Mouse (Mus musculus) lung, adult 2 months (tissue): ENCODE results near the gene Pdcd11. TPM values are rescaled to one million over a fixed set of nuclear protein-coding genes. Genes with fewer than 3 reads are reported as not detected.

ENCODE experiments used
- DNase-seq: peaks from one replicate; pipeline ENCODE4 v3.0.0; 2022
- H3K4me1 ChIP-seq: fragments of 200-500 bp; 2 replicates; pipeline ENCODE4 v1.6.1; 2011; ENCODE audit warnings: low read length; ENCODE audit not compliant: control insufficient read depth, insufficient read depth
- H3K4me3 ChIP-seq: fragments of 200-500 bp; replicated peaks from 2 replicates; pipeline ENCODE3; 2011; ENCODE audit warnings: low read depth, mild to moderate bottlenecking, control low read depth, low read length; ENCODE audit errors: extremely low read depth
- CTCF ChIP-seq: fragments of 200-500 bp; IDR thresholded peaks from 2 replicates; pipeline ENCODE4 v1.5.1; 2011; ENCODE audit warnings: mild to moderate bottlenecking, low read length, control low read depth; ENCODE audit not compliant: insufficient read depth
- POLR2A ChIP-seq: fragments of 200-500 bp; IDR thresholded peaks from 2 replicates; pipeline ENCODE4 v1.6.1; 2011; ENCODE audit warnings: low read depth, mild to moderate bottlenecking, control low read depth, low read length, borderline replicate concordance; ENCODE audit errors: extremely low read depth
- WGBS: fragments of 180-500 bp; shearing (Covaris S2); methylation state at CpG from one replicate; pipeline ENCODE4 v1.1.7; 2018; 5-methylcytosine and 5-hydroxymethylcytosine counted together
- polyA plus RNA-seq: library from polyadenylated mRNA; depleted of rRNA; stranded (reverse); fragments of >200 nt; gene quantifications from 2 replicates; pipeline ENCODE4 v1.2.3, GENCODE M21; 2012; rRNA removed

The Pdcd11 gene
- 7.7 and 9.0 TPM in 2 replicates for polyA plus RNA-seq

DNA sequence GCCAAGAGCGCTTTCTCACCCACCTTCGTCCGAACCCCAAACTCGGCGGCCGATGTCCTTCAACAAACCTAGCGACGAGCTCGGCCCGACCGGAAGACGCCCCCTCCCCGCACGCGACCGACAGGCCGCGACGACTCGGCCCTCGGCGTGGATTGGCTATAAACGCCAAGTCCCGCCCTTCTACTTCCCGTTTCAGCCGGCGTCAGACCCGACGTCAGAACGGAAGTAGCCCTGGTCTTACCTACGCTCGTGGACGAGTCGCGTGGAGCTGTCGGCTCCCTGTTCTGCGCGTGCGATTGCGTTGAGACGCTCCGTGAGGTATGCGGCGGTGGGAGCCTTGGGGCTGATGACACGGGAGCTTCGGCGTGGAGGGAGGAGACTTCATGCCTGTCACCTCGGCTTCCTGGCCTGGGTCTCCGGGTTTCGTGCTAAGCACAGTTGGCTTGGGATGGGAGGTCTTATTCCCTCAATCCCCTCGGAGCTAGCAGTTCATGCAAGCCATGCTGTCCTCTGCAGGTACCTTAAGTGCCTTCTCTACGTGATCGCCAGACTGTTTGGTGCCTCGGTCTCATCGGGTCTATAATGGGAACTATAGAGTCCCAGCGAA, at the start of gene Pdcd11, which contains the start of gene Usmg5:
Gene Pdcd11 (plus strand): TSS at position 219 of the 607 bp plus-strand sequence.
Gene Usmg5 (minus strand): TSS at position 98 of the 607 bp plus-strand sequence.
- TF ChIP-seq CTCF: no peak
- TF ChIP-seq POLR2A: peak; percentile 85; the same call in 1 of the 2 replicates
- WGBS: under 1% methylated on average over 56 of the region's 56 CpGs
- Histone ChIP-seq H3K4me1 (no peaks in the 10 kb centered on the region), H3K4me3 (peak within 1 kb of the TSS; percentile 94)
- peak; percentile 96 for DNase-seq

DNA sequence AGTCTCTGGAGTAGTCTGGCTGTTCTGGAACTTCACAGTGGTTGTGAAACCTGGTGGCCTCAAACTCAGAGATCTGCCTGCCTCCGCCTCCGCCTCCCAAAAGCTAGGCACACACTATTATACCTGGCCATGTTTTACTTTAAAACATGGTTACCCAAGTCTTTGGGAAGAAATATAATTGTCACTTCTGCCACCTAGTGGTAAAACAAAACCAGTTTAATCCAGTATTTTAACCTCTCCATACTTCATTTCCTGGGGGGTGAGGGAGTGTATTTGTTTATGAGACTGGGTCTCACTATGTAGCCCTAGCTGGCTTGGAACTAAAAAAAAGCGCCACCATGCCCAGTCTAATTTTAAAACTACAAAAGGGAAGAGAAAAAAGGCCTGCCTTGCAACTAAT, 47.0 kb upstream of the Pdcd11 start:
- H3K4me3 ChIP-seq: no peak overlapping the region
- no peaks in the 10 kb centered on the region for H3K4me1 ChIP-seq
- no peak for DNase-seq
- TF ChIP-seq POLR2A: no peak
- TF ChIP-seq CTCF: no peak
- 76% methylated on average over 3 of the region's 3 CpGs for WGBS

DNA sequence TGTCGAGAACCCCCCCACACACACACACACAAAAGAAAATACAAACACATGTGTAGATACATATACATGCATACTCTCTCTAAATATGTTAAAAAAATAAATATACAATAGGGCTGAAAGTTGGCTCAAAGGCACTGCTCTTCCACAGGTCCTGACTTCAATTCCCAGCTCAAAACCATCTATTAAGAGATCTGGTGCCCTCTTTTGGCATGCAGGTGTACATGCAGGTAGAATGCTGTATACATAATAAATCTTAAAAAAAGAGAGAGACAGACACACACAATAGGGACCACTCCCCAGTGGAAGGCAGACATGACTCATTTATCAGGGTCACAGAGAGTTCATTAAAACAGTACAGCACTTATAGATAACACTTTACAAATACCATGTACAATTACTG, 44.2 kb upstream of the Pdcd11 start:
- TF ChIP-seq CTCF: no peak
- TF ChIP-seq POLR2A: no peak

DNA sequence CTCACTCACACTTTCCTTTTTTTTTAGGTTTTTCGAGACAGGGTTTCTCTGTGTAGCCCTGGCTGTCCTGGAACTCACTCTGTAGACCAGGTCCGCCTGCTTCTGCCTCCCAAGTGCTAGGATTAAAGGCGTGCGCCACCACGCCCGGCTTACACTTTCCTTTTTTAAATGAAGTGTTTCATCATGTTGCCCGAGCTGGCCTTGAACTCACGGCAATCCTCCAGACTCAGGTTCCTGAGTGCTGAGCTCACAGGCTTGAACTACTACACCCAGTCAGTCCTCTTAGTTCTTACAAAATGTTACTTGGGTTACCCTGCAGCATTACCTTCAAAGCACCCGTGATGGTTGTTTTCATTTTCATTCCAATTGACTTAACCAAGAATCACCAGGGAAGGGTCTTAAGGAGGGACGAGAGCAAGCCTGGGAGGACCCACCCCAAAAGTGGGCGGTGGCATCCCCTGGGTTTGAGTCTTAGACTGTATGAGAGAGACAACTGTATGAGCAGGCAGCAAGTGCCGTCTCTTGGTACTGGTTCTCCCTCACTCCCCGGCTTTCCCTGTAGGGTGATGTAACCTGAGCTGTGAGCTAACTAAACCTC, 43.2 kb upstream of the Pdcd11 start:
- 88% methylated on average over 13 of the region's 13 CpGs for WGBS
- Histone ChIP-seq H3K4me1 (peaks cover 3% of the 10 kb centered on the region; the same call in 1 of the 2 replicates), H3K4me3 (no peak overlapping the region)
- TF ChIP-seq CTCF (no peak), POLR2A (no peak)
- DNase-seq: no peak

More for the DNA sequence above, 44.2 kb upstream of the Pdcd11 start:
- H3K4me1 ChIP-seq: peaks cover 3% of the 10 kb centered on the region; the same call in 1 of the 2 replicates
- no peak overlapping the region for H3K4me3 ChIP-seq
- DNase-seq: no peak
- WGBS: 96% methylated on average over 1 of the region's 1 CpGs

DNA sequence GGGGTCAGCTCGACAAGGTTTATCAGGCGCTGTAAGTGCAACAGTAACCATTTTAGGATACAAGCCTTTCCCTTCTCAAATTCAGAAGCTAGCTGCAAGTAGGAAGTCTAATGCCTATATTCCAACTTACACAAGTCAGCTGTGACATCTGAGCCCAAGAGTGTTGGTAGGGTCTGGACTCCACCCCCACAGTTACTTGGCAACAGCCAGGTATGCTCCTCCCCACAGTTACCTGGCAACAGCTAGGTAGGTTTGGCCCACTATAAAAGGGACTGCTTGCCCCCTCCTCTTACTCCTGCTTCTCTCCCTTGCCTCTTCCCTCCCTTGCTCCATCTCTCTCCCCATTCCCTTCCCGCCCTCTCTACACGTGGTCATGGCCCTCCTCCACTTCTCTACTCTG, 41.5 kb upstream of the Pdcd11 start:
- 71% methylated on average over 4 of the region's 4 CpGs for WGBS
- TF ChIP-seq POLR2A: no peak
- no peak for TF ChIP-seq CTCF
- Histone ChIP-seq H3K4me1 (peaks cover 3% of the 10 kb centered on the region; the same call in 1 of the 2 replicates), H3K4me3 (no peak overlapping the region)
- no peak for DNase-seq

DNA sequence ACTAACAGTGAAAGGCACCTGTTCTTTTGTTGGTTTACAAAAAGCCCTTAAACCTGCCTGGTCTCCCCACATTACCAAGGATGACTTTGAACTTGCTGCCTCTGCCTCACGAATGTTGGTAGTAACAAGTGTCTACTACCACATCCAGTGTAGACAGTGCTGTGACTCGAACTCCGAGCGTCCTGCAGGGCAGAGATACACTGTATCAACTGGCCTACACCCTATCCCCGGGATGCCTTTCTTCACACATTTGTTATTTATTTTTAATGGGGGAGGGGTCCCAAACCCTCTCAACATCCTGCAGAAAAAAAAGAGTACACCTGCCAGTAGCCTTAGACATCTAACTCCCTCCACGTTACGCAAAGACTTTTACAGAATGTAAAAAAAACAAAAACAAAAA, 40.7 kb upstream of the Pdcd11 start:
- WGBS: 8% methylated on average over 7 of the region's 7 CpGs

DNA sequence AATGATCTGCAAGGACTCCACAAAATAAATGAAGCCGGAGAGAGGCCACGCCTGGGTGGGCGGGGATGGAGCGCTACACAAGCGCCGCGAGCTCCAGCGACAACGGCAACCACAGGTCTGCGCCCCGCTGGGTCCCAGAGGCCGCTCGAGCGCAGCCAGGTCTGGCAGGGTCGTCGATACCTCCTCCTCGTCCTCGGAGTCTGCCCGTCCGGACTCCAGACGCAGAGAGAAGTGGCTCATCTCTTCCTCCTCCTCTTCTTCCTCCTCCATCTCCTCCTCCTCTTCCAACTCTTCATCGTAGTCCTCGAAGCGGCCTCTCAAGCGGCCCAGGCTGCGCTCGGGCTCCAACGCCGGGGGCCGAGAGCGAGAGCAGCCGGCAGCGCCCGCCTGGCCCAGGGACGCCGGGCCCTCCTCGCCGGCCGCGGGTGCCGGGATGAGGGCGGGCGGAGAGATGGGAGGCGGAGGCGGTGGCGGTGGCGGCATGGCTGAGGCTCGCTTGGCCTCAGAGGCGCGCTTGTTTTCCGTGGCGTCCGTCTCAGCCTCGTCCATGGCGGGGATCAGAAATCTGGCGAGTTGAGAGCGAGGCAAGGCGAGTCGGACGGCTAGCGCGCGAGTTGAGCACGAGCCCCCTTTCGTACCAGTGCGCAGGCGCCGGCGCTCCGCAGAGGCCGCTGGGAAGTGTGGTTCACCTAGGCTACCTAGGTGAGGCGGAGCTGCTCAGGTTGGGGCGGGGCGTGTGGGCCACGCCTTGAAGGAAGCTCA, 40.1 kb upstream of the Pdcd11 start, which contains the start of gene Pcgf6:
Gene Pcgf6 (minus strand): TSS at position 636 of the 762 bp plus-strand sequence.
- peaks cover 3% of the 10 kb centered on the region; the same call in 1 of the 2 replicates for H3K4me1 ChIP-seq
- H3K4me3 ChIP-seq: peak within 1 kb of the TSS; percentile 83
- DNase-seq: peak; percentile 78
- WGBS: under 1% methylated on average over 74 of the region's 75 CpGs
- TF ChIP-seq POLR2A (peak; percentile 38; the same call in 1 of the 2 replicates), CTCF (no peak)

More for the DNA sequence above, 40.7 kb upstream of the Pdcd11 start:
- TF ChIP-seq POLR2A (no peak), CTCF (no peak)
- DNase-seq: no peak
- Histone ChIP-seq H3K4me3 (peak overlapping the region; percentile 1), H3K4me1 (peaks cover 3% of the 10 kb centered on the region; the same call in 1 of the 2 replicates)

DNA sequence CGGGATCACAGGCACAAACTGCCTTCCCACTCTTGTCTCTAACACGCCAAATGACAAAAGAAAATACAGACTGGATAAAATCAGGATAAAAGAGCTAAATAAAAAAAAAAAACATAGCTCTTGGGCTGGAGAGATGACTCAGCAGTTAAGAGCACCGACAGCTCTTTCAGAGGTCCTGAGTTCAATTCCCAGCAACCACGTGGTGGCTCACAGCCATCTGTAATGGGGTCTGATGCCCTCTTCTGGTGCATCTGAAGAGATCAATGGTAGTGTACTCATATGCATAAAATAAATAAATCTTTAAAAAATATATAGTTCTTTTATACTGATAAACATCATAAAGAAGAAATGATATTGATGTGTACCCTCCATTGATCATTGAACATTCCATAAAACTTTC, 37.6 kb upstream of the Pdcd11 start:
- DNase-seq: no peak
- H3K4me3 ChIP-seq: no peak overlapping the region
- TF ChIP-seq CTCF: no peak
- no peak for TF ChIP-seq POLR2A
- WGBS: 77% methylated on average over 4 of the region's 4 CpGs
- peaks cover 3% of the 10 kb centered on the region; the same call in 1 of the 2 replicates for H3K4me1 ChIP-seq

DNA sequence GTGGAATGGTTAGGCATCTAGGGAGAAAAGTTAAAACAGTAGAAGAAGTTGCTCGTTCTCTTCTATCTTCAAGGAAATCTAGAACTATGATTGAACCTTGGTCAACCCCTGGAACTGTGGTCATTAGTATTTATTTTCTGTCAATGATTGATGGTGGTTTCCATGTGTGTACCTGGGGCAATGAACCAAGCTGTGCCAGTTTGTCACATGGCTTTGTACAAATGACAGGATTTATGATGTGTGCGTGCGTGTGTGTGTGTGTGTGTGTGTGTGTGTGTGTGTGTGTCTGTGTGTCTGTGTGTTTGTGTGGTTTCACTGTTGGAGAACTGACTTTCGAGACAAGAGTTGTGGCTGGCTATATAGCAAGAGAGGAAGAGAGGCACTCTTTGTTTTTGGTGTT, 37.1 kb upstream of the Pdcd11 start:
- DNase-seq: no peak
- H3K4me1 ChIP-seq: peaks cover 3% of the 10 kb centered on the region; the same call in 1 of the 2 replicates
- 76% methylated on average over 4 of the region's 4 CpGs for WGBS
- TF ChIP-seq POLR2A: no peak
- TF ChIP-seq CTCF: no peak
- H3K4me3 ChIP-seq: no peak overlapping the region
